Mouse (Mus musculus): ENCODE measurements at regions not wholly inside any gene's neighbourhood (a gene's known extent, or its start where the extent isn't known, plus 50 kb on each side); places are given as distances from the start of the nearest gene placed in this dataset.

DNA sequence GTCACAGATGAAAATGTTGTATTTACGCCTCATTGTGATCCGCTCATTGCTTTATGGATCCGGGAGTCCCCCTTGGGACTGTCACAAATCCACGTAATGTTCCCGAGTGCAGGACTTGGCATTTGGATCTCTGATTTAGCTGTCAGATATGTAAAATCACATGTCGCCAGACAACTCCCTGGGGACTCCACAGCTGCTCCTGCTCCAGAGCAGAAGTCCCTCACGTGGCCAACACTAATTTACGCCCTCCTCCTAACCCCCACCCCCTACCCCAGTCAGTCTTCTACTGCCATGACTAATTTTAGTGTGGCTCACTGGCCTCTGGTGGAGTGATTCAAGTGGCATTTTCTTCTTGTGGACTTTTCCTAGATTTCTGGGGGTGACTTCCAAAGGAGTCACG is 348.9 kb downstream of the Cd83 start:
- no peak for DNase-seq (ENCODE audit: low spot score)

DNA sequence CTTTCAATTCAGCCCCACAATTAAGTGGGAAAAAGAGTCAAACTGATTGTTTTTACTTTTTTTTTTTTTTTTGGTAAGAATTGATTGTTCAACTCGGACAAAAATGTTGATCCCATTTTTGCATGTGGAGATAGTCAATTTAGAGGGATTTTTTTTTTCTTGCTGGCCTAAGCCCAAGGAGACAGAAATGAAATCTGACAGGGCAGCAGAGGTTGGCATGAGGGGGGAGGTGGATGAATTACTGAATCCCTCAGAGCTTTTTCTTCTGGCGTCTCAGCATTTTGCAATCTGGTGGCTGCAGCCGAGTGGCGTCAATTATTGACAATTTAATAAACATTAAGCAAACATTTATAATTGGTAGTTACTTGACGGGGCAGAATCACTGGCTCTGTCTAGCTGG is 356.6 kb downstream of the Cd83 start:
- no peak for DNase-seq (ENCODE audit: low spot score)

DNA sequence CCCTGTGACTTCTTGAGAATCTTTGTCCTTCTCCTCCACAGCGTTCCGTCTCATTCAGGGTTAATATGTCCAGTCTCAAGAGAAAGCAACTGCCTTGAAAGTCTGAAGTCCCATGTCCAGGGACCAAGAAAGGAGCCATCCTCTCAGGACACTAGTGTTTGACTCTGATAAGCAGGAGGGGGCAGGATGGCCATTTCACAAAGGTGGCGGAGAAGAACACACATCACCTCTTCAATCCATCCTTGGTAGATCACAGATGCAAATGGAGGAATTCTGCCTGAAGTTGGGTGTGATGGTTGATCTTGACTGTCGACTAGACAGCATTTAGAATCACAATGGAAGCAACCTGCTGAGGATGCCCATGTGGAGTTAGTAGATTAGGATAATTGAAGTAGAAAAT is 360.9 kb downstream of the Cd83 start:
- no peak for DNase-seq (ENCODE audit: low spot score)

DNA sequence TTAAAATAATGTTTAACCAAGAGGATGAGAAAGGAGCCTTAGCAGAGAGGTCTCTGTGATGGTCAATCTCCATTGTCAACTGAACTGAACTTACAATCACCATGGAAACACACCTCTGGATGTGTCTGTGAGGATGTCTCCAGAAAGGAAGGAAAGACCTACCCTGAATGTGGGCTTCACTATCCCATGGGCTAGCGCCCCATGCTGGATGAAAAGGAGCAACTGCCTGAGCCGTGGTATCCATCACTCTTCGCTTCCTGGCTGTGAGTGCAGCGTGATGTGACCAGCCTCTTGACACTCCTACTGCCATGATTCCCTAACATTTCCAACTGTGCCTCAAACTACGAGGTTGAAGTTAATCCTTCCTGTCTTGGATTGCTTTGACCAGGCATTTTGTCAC is 363.3 kb downstream of the Cd83 start:
- no peak for DNase-seq (ENCODE audit: low spot score)

DNA sequence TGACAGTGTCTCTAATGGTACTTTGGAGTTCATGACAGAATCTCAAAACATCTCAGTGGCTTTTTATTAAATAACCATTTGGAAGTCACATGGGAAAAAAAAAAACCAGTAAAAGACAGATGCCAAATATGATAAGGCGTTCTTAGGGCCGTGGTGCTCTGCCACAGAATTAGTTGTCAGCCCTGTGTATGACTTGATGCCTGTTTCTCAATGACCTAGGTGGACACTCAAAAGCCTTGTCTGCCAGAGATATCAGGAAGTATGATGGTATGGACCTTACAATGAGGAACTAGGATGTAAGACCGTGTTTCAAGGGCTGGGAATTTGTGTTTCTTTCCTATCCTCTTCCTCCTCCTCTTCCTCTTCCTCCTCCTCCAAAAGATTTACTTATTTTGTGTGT is 364.9 kb downstream of the Cd83 start:
- no peak for DNase-seq (ENCODE audit: low spot score)

DNA sequence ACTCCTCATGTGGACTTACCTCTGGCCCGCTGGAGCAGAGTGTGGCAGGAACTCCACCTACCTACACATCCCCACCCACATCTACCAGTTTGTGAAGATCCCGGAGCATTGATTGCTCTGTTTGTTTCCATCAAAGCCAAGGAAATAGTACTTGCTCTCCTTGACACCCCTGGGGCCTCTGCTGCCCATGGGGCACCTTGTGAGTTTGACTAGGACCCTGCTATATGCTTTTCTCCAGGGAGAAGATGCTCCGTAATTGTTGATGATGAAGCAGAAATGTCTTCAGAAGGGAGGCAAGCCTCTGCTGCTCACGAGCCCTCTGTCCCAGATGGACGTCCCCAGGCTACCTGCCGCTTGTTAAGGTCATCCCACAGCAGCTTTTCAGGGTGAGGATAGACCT is 367.0 kb downstream of the Cd83 start:
- DNase-seq (ENCODE audit: low spot score) = no peak

DNA sequence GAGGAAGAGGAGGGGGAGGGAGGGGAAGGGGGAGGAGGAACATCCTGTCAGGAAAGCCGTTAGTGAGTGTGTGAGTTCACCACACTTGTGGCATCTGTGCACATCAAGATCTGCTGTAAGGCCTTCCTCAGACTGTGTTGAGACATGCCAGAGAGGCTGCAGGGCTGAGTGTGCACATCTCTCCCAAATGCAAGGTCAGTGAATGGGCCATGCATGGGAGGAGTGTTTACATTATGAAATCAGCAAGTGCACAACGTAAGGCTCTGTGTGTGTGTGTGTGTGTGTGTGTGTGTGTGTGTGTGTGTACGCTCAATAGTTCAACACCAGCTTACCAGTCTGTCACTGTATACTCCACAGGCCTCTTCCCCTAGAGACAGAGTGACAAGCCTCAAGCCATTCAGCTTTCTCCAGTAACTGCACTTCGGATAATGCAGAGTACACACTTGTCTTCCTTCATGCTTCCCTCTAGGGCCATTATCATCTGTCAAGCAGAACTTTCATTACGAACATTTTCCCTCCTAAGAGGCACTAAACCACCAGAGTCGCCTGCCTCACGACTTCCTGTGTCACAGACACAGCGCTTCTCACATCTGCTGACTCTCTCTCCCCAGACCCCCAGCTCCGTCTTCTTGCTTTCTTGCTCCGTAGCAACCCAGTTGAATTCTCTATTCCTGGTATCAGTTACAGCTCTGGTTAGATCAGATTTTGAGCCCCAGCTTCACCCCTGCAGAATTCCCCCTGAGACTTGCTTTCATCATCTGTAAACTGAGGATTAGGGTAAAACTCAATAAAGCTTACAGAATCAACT is 368.4 kb downstream of the Cd83 start:
- no peak for DNase-seq (ENCODE audit: low spot score)

DNA sequence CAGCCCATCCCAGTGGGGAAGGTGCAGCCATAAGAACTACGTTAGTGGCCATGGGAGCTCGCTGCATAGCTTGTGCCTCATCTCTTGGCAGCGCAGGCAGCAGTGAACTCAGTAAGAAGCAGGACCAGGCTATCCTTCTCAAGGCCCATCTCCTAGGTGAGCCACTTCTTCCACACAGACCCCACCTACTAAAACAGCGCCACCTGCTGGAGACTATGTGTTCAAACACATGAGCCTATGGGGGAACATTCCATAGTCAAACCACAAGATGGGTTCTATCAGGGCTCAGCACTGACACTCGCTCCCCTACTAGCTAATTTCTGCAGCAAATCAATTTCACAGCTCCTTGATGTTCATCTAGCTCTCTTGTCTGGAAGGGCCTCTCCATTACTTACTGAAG is 369.2 kb downstream of the Cd83 start:
- DNase-seq (ENCODE audit: low spot score) = no peak

DNA sequence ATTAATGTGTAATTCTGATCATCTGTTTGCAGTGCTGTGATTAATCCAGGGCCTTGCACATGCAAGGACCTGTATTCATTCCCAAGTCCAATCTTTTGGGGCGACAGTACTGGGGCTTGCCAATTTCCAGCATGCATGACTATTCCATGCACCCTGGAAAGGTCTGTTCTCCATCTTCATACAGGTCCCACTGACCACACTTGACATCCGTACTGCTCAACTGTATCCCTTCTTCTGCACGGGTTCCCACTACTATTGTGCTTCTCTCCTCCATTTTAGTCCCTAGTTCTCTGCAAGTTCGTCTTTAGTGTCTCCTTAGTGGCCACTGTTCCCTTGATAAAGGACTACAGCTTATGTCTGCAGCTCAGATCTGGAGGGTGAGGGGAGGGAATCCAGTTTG is 371.4 kb downstream of the Cd83 start:
- no peak for DNase-seq (ENCODE audit: low spot score)

DNA sequence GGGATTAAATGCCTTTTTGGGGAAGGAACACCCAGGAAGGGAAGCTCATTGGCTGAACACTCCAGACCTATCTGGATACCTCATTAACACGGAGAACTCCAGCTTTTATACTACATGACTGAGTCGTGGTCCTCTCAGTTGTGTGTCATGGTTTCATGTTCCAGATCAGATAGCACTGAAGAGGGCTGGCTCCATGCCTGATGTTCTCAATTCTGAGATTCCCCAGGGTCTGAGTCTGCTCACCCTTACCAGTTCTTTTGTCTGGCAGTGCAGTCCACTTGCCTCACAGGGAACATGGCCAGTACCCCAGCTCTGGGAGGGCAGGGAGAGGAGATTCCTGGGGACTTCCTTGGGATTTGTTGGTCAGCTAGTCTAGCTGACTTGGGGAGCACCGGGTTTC is 372.0 kb downstream of the Cd83 start:
- DNase-seq (ENCODE audit: low spot score) = no peak

DNA sequence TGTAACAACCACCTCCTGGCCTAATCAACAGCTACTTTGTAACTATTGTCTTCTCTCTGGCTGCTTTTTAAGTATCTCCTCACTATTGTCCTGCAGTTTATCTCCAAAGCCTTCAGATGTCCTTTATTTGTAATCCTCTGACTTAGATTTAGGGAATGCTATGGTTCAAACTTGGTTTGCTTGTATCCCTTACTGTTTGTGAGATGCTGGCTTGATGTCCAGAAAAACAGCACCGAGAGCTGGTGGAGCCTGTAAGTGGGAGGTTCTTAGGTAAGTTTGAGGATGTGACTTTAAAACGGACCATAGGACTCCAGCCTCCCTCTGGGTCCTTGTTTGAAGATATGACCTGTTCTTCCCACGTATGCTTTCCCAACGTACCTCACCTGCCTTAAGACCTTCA is 372.7 kb downstream of the Cd83 start:
- DNase-seq (ENCODE audit: low spot score) = no peak

DNA sequence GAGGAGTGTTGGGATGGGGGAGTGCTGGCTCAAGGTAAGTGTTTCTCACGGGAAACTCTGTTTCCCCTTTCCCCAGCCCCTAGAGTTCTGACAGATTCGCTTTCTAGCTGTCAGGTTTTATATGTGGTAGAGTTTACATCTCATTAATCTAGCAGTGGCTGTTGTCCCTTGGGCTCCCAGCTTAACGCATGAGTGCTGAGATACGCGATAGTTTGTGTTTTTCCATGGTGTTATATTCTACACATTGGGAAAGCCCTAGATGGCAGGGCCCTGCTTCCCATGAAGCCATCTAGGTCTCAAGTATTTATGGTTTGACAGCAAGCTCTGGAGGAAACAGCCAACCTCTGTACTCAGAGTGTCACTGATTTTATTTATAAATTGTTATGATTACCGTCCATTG is 373.8 kb downstream of the Cd83 start:
- no peak for DNase-seq (ENCODE audit: low spot score)

DNA sequence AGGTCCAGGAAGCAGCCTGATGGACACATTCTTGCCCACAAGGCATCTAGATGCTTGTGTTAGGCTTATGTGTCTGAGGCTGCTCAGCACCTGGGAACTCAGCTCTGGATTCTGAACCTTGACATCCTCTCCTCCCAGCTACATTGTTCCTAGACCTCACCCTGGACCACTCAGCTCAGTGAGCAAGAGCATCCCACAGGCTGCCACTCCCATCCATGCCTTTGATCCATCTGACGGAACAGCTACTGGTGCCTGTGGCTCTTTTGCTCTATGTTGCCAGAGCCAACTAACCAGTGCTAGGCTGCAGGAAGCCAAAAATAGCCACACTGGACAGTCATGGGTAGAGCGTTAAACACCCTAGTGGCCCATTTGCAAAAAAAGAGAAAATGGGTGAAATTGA is 374.8 kb downstream of the Cd83 start:
- DNase-seq (ENCODE audit: low spot score) = no peak

DNA sequence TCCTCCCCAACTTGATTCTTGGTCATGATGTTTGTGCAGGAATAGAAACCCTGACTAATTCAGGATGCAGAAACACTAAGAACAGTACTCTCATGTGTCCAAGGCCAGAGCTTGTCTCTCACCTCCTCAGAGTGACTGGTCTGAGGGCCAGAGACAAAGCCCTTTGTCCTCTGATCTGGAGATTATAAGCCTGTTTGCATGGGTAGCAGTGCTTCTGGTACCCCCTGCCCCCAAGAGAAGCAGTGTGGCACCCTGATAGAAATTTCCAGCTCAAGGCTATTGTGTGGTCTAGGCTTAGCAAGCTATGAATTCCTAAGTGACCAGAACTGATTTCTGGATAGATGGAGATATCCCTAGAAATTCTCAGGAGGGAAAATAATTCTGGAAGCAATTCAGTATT is 380.2 kb downstream of the Cd83 start:
- no peak for DNase-seq (ENCODE audit: low spot score)

DNA sequence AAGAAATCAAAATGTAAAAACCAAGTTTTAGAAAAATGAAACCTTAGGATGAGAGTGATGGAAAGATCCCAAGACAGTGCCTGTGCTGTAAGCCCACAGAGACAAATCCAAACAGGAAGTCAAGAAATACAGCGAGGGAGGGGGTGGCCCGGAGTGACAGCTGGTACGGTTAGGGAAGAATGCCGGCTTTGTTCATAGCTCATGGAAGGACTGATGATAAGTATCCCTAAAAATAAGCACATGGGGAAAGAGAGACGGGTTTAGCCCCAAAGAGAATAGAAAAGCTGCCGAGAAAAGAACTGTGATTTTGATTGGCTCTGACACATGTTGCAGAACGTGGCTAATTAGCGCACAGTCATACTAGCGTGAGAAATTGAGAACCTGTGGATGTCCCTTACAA is 382.6 kb downstream of the Cd83 start:
- DNase-seq (ENCODE audit: low spot score) = no peak

DNA sequence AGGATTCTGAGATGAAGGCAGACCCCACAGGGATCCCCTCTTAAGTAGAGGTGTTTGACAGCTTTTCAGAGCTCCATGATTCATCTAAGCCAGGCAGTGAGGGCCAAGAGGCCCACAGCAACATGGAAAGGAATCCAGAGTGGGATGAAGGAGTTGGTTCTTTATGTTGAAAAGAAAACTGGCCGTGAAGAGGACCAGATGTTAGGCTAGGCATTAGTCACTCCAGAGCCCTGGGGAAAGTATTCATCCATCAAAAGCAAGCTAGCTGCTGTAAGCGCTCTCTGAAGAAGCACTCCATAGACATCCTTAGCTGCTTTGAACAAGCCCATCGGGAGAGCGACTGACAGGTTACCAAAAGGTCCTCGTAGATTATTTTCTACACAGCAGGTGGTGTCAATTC is 383.6 kb downstream of the Cd83 start:
- no peak for DNase-seq (ENCODE audit: low spot score)

DNA sequence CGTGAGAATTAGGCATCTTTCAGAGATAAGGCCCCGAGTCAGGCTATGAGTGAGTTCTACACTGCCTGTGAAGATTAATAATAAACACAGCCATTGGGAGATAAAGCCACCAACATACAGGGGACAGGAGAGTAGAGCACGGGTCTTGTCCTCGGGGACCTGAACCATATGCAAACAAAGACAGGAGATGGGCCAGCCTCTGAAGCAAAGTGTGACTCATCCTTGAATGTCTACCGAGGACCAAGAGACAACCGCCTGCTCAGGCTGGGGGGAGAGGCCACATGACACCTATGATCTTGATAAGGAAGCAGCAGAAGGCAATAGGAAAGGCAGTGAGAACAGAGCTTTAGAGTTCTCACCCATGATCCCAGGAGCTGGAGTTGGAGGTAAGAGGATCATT is 387.1 kb downstream of the Cd83 start:
- DNase-seq (ENCODE audit: low spot score) = no peak

DNA sequence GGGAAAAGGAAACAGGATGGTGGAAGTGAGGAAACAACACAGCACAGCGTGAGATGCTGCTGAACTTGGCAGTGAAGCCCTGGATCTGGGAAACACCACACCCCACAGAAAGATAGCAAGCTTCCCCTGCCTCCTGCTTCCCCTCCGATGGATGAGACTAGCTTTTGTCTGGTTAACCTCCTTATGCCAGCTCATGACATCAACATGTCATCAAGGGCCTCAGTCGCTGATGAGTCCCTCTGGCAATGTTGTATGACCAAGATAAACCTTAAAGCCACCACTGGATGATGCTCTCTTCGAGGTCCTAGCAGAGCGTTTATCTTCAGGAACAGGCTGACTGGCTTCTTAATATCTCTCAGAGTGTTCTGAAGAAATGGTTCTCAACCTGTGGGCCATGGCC is 388.1 kb downstream of the Cd83 start:
- no peak for DNase-seq (ENCODE audit: low spot score)

DNA sequence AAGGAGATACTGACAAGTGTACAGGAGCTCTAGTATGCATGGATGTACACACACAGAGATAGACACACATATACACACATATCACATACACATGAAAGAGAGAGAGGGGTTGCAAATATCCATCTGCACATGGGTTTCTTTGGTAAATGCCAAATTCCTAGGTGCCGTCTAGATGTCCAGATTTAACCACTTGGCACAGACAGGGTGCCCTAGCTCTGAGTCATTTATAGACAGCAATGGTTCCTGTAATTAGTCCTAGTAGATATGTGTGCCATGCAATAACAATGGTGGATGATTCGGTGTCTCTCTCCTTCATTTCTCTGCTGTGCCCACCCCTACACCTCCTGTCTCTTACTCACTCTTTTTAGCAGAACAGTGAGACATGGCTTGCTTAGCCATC is 389.7 kb downstream of the Cd83 start:
- no peak for DNase-seq (ENCODE audit: low spot score)

DNA sequence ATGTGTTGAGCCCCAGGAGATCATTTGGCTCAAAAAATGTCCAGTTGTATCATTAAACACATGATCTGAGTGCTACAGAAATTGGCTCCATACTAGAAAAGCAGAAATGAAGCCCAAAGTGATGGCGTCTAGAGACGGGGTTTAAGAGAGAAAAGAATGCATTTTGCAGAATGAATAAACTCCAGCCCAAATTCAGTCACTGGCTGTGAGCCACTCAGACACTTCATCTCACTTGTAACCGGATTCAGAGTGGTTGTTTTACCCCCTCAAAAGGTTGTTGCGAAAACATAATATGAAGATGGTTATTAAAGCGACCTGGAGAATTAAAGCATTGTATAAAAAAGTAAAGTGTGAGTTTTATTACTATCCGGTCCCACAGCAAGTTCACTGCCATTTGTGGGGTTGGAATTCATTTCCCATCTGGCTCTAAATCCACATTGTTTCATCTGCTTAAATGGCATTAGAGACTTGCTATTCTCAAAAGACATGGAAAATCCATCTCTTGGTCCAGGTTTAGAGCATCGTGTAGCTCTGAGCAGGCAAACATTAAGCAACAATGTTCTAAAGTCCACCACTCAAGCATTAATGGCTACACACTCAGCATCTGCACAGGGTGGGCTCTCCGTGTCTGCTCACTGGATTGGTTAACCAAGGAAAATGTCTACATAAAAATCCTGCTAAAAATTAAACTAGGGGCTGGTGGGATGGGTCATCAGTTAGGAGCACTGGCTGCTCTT is 390.9 kb downstream of the Cd83 start:
- DNase-seq (ENCODE audit: low spot score) = no peak

DNA sequence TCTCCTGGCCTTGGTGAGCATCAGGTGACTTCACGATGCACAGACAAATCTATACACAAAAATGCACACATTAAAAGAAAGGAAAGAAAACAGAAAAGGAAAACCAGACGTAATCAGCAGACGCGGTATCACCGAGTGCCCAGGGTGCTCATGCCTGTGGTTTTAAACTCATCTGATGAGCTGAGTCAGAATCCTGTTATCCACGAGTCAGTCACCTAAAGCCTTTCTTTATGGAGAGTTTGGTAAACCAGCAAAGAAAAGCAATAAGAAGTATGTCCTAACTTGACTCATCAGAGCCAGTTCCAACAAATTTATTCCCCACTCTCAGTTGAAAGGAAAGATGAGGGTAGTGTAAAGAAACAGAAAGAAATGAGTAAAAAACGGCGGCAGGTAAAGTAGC is 391.5 kb downstream of the Cd83 start:
- DNase-seq (ENCODE audit: low spot score) = no peak

DNA sequence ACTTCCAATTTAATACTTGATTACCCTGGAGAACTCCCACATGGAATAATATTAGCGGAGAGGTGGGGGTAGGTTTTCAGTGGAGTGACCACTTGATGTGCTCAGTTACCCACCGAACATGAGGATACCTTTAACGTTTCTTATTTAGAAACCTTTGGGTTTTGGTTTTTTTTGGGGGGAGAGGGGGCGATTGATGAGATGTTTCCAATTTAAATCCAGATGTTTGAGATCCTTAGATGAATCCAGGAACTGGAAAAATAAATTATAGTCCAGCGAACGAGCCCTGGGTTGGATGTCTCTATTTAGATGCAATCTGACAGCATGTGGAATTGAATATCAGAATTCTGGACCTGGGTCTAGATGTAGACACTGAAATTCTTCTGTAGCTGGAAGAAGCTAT is 393.4 kb downstream of the Cd83 start:
- DNase-seq (ENCODE audit: low spot score) = no peak

DNA sequence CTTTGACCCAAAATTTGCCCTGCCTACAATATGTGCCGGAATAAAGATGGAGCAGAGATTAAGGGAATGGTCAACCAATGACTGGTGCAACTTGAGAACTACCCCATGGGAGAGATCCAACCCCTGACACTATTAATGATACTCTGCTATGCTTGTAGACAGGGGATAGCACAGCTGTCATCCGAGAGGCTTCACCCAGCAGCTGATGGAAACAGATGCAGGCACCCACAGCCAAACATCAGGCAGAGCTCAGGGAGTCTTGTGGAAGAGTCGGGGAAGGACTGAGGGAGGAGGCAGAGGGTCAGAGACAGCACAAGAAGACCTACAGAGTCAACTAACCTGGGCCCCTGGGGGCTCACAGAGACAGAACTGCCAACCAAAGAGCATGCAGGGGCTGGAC is 395.8 kb downstream of the Cd83 start:
- DNase-seq (ENCODE audit: low spot score) = no peak
